Mouse (Mus musculus) right cerebral cortex, adult 2 months (tissue): ENCODE data around the gene Inafm1.
"Not testable (repeated sequence)": the region's sequence is repeated elsewhere in the genome, so short reads cannot be mapped to it uniquely, and the experiment has no call there.

ENCODE experiments used
- DNase-seq, 2 experiments: peaks; one replicate each; pipeline ENCODE4 v3.0.0; 2021 to 2022; ENCODE audit warnings: low spot score in 2 of 2

The Inafm1 gene

DNA sequence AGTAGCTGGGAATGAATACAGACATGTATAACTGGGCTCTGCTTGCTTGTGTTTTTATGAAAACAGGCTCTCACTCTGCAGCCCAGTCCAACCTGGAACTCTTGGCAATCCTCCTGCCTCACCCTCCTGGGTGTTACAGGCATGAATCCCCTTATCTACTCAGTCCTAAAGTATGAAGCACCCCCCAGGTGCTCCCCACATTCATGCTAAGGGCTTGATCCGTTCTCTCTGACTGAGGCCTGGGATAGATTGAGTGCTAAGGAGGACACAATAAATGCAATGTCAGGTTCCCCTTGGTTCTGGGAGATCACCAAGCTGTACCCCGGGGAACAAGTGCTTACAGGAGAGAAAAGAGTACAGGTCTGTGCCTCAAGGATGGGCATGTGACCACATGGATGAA, 24.2 kb upstream of the Inafm1 start:
- no peak for DNase-seq

DNA sequence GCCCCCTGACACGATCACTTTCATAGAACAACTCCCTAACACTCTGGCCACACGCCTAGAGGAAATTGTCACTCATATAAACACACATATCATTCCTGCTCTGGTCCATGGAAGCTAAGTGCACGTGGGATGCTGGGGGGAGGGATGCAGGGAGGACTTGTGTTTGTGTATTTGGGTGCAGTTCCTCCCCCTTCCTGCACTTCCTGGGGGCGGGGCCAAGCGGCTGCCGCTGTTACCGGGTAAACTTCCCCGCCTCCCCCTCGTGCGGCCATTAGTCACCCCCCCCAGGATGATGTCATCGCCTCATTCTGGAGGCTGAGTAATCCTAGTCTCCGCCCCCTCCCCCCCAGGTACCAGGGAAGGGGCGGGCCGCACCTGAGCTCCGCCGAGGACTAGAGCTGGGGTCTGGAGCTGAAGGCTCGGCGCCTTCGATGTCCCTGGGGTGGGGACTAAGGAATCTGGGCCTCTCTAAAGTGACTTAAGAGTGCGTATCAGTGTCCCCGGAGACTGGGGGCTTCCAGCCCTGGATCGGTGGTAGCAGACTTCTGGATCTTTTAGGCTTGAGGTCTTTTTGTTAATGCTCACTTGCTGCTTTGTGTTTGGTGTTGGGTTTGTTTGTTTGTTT, 23.5 kb upstream of the Inafm1 start:
- DNase-seq: peak; percentile 78

DNA sequence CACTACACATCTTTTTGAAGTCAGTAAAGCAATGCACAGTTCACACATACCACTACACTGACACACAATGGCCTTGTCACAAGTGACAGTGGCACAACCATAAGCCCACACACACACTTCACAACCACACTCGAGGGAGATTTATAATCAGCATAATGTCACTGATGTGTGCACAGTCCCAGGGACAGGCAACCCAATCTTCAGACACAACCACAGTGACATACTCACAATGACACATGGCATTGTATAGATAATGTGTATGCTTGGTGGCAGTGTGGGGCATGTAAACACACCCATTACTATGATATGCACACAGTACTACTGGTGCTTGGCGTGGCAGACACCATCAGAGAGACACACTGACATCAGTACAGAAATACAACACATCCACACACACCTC, 22.7 kb upstream of the Inafm1 start:
- DNase-seq: peak in 1 of 2 experiments; percentile 16

DNA sequence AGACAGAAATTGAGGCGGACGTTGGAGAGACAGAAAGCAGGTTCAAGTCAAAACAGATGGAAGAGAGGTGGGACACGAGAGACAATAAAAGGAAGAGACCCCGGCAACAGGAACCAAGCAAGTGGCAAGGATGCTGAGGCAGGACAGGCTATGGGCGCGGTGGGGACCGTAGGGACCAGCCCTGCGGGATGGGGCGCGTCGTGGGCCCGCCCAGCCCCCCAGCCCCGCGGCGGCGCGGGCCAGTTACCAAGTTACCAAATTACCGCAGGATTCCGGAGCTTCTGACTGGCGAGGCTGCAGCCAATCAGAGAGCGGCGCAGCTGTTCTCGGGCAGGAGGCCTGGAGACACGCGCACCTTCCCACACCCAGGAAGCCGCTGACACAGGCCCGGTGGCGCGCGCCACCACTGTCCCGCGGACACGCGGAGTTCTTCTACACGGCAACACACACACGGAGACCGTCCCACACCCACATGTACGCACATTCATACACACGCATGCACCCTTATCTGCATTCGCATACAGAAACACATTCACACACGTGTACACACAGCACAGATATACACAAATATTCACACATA, 22.0 kb upstream of the Inafm1 start:
- DNase-seq: peak; percentile 82 to 87

DNA sequence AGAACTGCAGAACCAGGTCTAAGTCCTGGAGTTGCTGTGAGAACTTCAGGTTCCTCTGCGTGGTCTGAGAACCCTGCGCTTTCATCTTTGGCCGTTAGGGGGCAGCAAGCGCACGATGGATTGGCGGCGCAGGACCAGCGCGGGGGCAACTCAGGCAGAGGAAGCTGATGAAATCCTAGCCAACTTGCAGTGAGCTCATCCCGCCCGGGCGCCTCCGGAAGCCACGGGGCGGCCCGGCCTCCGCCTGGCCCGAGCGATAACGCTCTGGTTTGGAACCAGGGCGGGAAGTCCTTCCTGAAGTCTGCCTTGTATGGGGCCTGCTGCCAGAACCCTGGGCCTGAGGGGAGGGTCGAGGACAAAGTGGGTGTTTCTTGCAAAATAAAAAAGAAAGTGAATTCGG, 21.4 kb upstream of the Inafm1 start:
- DNase-seq: peak; percentile 96 to 98

DNA sequence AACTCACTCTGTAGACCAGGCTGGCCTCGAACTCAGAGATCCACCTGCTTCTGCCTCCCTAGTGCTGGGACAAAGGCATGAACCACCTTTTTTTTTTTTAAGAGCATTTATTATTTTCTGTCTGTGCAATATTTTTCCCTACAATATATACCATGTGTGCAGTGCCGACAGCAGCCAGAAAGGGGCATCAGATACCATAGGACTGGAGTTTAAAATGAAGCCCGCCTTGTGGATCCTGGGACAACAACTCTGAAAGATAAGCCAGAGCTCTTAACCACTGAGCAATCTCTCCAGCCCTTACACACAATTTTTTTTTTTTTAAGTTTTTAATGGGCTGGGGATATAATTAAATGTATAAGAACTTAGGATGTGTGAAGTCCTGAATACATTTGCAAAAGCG, 20.9 kb upstream of the Inafm1 start:
- peak in 1 of 2 experiments; percentile 39 for DNase-seq

DNA sequence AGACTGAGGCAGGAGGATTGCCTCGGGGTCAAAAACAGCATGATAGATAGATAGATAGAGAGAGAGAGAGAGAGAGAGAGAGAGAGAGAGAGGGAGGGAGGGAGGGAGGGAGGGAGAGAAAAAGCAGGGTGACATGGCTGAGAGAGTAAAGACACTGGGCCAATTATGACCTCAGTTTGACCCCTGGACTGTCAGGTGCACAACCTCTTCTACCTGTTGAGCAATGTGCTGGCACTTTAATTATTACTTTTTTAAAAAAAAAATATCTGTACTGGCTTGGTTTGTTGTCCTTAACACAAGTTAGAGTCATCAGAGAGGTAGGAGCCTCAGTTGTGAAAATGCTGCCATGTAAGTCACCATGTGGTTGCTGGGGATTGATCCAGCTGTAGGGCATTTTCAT, 14.4 kb upstream of the Inafm1 start:
- DNase-seq: no peak

DNA sequence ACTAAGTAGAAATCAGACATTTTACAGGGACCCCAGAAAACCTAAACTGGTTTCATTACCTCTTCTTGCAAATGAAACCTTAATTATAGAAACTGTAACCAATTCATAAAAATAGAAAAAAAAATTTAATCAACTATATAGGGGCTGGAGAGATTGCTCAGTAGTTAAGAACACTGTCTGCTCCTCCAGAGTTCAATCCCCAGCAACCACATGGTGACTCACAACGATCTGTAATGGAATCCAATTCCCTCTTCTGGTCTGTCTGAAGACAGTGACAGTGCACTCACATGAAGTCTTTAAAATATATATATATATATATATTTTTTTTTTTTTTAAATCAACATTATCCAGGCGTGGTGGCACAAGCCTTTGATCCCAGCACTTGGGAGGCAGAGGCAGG, 13.6 kb upstream of the Inafm1 start:
- no peak for DNase-seq

DNA sequence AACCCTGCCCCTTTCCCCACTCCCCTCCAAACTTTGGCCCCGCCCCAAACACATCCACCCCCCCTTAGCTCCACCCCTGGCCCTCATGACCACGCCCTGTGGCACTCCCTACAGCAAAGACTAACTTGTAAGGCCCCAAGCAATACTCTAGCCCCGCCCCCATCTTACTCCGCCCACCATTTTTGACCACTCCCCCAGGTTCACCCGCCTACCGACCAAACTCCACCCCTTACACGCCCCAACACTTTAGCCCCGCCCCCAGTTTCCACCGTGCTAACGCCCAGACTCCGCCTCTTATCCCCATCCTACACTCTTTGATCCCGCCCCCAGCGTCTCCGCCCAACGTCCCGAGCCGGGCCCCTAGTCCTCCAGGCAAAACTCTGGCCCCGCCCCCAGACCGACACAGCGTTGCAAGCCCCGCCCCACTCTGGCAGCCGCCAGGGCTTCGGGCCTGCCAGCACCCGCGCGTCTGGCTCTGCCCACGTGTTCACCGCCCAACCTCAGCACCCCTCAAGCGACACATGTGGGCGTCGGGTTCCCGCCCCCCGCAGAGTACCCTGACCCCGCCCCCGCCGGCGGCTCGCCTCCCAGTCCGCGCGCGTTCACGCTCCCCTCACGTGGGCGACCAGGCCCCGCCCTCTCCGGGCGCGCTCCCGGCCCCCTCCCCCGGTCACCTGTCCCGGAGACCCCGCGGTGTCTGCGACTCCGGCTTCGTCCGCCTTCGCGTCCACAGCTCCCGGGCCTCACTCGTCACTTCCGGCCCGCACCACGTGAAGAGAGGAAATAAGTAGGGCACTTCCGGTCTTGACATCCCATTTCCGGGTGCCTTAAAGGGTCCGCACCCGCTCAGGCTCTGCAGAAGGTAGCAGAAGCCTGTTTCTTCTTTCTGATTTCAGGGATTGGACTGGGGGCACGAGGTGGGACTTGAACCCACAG, 12.9 kb upstream of the Inafm1 start, which contains the start of gene Ccdc9:
TSS of gene Ccdc9 (minus strand) at position 770 of the 936 bp plus-strand sequence.
- peak; percentile 97 to 98 for DNase-seq

DNA sequence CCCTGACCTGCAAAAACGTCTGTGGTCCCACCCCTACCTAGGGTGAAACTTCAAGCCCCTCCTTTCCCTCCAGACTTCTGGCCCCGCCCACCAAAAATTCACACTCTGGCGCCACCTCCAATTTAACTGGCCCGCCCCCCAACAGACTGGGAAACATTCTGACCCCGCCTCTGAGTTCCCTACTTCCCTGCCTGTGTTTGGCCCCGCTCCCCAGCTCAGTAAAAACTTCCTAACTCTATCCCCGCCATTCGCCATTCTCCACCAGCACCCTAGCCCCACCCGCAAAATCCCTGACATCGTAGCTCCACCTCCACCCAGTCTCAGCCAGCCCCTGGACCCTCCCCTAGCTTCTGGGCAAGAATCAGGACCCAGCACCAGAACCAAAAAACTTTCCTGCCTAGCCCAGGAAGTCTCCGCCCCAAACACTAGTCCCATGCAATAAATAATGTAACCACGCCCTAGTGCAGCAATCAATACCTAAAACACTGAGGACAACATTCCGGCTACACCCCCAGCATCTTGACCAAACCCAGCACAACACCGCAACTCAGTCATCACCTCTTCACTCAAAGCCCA, 12.1 kb upstream of the Inafm1 start:
- peak; percentile 24 to 29 for DNase-seq

DNA sequence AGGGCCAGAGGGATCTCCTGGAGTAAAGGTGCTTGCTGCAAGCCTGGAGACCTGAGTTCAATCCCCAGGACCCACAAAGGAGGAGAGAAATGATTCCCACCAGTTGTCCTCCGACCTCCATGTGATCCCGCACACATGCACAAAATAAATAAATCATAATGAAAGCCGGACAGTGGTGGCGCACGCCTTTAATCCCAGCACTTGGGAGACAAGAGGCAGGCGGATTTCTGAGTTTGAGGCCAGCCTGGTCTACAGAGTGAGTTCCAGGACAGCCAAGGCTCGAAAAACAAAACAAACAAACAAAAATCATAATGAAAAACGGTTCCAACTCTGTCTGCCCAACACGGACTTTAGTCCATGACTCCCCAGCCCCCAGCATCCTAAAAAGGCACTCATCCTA, 11.5 kb upstream of the Inafm1 start:
- no peak for DNase-seq

DNA sequence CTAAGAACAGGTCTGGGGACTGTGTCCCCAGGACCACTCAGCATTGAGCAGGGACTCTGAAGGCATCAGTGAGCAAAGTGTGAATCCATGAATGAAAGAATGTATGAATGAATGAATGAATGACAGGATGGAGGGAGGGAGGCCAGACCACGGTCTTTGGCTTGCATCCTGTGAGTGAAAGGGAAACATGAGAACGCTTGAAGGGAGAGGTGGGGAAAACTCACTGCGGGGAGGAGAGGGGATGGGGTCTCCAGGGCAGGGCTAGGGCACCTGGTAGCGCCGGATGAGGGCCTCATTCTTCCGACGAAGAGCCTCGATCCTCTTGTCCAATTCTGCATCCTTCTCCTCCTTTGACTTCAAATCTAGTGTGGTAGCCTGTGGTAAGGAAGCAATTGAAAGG, 10.6 kb upstream of the Inafm1 start:
- DNase-seq: no peak

DNA sequence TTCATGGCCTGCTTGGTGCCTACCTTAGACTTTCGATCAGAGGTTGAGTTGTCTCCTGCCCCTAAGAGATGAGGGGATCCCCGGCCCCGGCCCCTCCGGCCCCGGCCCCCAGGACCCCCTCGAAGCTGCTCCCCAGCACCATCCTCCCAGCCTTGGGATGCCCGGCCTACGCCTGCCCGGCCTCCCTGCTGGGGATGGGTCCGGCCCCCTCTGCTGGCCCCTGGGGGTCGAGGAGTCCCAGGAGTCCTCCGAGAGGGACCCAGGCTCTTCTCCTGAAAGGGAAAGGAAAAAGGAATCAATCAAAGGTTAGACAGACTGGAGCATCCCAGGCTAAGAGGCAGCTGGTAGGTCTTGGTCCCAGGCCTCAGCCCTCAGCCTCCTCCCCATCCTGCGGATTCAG, 8.9 kb upstream of the Inafm1 start:
- no peak for DNase-seq

DNA sequence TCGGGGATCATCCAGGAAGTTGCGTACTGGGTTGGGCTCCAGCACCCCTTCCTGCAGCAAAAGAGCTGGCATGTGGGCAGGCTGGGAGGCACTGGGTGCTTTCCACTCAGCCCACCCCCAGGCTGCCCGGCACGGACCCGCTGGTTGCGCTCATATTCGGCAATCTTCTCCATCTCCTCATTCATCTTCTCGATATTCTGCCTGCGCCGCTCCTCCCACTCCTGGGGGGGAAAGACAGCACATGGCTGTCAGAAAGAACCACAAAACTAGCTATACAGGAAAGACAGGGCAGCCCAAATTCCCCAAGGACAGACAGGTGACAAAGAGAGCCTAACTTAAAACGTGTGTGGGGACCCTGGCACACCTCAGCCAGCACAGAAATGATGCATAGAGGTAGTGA, 7.3 kb upstream of the Inafm1 start:
- DNase-seq: no peak

DNA sequence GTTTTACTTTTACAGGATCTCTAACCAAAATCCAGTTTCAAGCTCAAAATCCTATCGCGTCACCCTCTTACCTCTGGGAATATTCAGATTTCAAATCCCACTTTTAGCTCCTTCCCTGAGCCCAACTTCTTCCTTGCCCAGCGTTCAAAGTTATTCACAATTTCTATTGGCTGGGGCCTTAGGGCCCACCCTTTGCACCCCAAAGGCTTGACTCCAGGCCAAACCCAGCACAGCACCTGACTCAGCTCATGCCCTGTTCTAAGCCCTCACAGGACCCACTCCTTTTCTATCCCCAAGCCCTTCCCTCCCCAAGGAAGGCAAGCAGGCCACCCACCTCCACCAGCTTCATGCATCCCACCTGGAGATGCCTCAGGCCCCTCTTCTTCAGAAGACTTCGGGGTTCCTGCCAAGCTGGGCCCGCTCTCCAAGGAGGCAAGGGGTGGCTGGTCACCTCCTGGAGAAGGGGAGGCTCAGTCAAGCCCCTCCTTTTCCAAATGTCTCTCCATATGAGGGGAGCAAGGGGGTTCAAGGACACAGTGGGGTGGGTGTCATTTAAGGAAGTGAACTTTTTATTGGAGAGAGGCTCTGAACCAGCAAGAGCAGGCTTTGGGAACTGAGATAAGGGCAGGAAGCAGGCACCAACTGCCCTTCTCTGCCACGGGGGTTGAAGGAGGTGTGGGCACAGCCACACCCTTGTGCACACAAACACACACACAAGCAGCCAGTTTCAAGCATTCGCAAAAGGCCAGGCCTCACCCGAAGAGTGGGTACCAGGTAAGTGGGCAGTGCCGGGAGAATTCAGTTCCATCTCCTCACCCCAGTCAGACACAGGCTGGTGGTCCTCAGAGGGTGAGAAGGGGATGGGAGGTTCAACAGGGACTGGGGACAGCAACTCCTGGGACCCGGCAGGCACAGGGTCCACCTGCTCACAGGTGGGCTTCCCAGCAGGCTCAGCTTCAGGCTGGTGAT, 1.8 kb upstream of the Inafm1 start:
- no peak for DNase-seq

DNA sequence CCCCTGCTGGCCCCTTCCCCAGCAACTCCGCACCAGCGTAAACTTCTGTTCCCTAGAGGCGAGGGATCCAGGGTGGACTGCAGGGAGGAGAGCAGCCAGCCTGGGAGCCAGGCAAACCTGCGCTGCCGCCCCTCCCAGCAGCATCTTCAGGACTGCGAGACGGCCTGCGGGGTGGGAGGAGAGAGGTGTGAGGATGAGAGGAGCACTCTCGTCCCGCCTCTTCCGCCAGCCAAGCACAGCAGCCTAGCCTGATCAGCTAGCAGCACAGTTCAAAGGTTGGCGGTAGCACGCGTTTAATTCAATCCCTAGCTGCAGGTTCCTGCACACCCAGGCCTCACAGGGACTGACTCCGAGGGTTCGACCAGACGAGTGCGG, 336 bp upstream of the Inafm1 start:
- peak; percentile 62 to 74 for DNase-seq

DNA sequence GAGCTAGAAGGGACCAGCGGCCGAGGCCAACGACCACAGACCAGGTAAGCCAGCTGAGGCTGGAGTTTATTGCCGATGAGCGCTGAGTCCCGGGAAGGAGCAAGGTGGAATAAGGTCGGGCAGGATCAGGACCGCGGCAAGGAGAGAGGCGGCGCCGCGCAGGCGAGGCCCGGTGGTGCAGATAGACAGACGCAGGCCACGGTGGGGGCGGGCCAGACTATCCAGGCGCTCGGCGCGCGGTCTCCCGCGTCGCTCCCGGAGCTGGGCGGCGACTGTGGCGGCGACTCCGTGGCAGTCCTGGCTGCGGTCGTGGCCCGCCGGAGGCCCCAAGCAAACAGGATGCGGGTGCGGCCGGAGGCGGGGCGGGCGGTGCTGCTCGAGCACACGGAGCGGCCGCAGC, 736 bp downstream of the Inafm1 start:
- DNase-seq: peak; percentile 66 to 77

DNA sequence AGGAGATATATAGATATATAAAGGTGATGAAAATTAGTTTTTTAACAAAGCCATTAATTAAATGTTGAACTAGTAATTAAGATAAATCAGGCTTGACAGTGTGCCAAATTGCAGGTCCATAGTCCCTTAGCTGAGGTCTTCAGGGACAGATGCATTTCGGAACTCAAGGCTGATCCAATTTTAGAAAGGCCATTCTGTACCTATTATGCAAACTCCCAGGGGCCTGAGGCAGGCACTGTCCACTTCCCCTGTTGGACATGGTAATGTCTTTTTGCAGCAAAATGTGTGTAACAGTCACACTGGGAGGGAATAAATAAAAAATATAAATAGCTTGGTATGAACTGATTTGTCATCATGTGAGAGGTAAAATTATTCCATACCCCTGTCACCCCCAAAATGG, 2.3 kb downstream of the Inafm1 start:
- no peak for DNase-seq

DNA sequence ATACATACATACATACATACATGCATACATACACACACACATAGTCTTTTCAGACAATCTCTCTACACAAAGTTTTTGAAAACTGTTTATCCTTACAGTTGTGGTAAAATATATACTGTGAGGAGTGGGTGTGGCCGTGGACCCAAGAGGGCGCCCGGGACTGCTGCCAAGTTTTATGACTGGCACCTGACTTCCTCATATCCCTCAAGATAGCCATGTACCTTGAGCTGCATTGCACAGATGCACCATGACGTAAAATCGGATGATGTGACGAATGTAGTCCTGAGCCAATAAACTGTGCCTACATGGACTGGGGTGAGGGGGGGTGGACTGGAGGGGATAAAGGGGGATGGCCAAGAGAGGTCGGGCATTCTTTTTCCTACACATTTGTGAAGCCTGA, 6.8 kb downstream of the Inafm1 start:
- not testable (repeated sequence) for DNase-seq

DNA sequence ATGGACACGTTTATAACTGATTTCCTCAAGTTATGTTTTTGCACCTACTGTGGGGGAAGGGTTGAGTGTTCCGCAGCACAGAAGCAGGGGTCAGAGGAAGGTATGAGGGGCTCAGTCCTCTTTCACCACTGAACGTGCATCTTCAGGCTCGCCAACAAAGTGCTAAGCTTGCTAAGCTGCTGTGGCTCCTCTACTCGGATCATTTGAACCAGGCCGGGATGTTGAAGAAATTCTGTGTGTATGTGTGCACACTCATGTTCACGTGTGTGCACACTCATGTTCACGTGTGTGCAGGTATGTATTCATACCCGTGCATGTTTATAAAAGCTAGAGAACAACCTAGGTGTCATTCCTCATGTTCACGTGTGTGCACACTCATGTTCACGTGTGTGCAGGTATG, 7.6 kb downstream of the Inafm1 start:
- no peak for DNase-seq

DNA sequence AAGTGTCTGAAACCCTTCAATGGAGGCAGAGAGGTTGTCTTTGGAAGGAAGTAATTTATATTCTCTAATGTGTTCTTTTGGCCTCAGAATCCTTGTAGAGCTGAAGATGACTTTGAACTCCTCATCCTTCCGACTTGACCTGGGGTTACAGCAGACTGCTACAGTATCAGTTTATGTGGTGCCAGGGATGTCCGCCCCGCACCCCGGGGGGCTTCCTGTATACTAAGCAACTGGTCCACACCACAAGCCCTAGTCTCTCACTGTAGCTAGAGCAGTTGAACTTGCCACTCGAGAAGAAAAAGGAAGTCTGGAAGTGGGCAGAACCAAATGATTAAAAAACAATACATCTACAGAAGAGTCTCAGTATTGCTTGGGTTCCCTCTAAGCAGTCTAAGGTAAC, 9.6 kb downstream of the Inafm1 start:
- DNase-seq: no peak
